Mouse (Mus musculus): ENCODE results near the gene Tenm3.

The Tenm3 gene

GRCm38 (mm10) chr8:48591818-48592217, 251.9 kb downstream of the Tenm3 start:
- 73% methylated on average over 5 of the region's 5 CpGs for WGBS

GRCm38 (mm10) chr8:48579732-48580131, 264.0 kb downstream of the Tenm3 start:
- WGBS: 73% methylated on average over 6 of the region's 6 CpGs

- WGBS: 55% methylated on average over 8 of the region's 8 CpGs
Observed at GRCm38 (mm10) chr8:48579144-48579543, 264.6 kb downstream of the Tenm3 start.

DNA sequence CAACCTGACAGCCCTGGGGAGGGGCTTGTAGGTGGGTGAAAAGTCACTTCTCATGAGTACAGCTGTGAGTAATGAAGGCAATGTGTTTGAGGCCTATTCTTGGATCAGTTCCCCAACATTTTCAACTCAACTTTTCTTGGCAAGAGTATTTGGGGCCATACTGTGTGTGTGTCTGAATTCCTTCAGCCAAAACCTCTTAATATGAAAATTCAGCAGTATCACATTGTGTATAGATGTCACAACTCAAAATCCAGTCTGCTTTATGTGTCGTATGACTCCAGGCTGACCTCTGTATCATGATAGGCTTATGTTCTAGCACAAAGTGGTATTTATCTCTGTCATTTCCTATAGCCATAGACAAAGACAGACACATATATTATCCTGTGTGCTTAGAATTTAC, 270.8 kb downstream of the Tenm3 start:
- 94% methylated on average over 1 of the region's 1 CpGs for WGBS

GRCm38 (mm10) chr8:48572345-48572744, 271.4 kb downstream of the Tenm3 start:
- WGBS: 89% methylated on average over 2 of the region's 2 CpGs

DNA sequence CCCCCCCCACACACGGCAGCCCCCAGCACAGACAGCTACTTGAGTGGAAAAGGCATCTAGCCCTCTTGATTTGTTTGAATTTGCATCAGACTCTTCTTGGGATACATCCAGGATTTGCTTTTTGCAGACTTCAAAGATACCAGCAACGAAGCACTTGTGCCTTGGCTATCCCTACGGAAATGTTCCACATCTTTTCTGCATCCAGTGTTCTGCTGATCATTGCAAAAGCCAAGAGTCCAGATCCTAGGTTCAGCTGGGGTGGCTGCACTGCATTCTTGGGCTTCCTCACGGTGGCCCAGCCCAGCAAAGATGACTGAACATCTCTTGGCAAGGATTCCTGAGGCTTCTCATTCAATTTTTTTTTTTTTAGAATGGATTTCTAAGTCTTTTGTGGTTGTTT, 275.1 kb downstream of the Tenm3 start:
- WGBS: 30% methylated on average over 4 of the region's 4 CpGs

DNA sequence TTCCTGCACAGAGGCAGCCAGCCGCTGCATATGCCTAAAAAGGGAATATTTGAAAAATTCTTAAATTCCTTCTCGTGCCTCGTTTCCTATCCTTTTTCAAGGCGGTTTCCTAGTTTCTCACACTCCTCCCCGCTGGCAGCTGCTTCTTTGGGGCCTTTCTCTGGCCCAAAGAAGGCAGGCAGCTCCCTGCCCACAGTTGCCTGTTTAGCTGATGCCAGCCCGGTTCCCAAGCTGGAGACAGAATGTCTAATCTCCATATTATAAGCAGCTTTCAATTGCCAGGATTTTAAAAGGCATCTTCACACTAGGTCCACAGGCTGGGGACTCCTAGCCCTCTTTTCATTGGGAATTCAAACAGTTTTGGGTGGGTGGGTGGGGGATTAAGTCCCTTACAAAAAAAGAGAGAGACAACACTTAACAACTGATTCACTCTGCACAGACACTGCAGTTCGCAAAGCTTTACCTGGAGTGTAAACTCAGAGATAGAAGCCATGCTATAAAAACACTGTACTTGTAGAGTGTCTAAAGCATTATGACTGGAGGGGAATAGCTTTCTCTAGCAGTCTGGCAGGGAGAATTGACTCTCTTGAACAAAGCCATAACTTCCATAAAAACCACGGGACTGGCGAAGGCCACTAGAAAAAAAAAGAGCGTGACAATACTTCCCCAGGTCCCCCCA, 275.7 kb downstream of the Tenm3 start:
- WGBS: 26% methylated on average over 10 of the region's 10 CpGs

GRCm38 (mm10) chr8:48560227-48560626, 283.5 kb downstream of the Tenm3 start:
- WGBS: 86% methylated on average over 9 of the region's 9 CpGs

DNA sequence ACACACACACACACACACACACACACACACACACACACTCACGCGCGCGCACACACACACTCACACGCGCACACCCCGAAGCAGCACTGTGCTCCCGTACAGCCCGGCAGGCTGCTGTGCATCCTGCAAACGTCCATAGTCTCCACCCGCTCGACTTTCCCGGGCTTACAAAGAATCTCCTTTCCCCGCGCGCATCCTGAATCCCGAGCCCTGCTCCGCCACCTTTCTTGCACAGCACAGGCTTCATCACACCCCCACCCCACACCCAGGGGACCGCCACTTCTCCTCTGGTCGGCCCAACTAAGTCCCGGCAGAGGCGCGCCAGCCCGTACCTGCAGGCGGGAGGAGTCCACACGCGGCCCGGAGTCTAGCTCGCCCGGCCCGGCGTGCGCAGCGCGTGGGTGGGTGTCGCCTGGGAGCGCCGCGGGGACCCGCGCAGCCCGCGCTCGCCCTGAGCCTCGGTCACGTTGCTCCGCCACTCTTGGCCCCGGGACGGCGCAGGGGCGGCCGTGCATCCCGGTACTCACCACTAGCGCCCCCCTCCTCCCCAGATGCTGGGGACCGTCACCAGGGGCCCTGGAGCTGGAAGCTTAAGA, 288.1 kb downstream of the Tenm3 start:
- WGBS: under 1% methylated on average over 55 of the region's 55 CpGs

DNA sequence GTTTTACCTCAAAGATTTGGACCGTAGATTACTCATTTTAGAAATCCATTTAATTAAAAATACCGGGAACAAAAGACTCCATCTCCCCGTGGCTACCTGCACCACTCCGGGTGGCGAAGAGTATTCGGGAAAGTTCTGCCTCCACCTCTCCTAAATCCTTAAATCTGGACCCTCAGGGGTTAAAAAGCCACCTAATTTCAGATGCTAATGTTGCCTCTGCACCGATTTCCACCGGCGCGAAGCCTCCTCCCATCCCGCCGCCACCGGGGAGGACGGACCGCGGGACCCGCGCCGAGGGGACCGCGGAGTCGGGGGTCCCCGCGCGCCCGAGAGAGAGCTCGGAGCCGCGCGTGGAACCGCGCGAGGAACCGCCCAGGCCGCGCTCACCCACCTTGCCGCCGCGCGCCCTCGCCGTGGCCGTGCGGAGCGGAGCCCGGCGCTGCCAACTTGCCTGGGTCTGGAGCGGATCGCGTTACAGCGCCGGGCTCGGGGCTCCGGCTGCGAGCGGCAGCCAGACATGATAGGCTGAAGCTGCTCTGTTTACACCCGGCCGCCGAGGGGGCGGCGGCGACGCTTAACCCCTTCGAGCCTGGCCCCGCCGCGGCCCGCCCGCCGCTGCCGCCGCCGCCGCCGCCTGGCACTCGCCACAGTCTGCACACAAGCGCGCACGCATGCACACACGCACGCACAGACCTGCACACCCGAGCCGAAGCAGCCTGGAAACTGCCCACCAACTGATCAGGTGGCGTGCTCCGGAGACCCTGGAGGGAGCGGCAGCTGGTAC, 288.8 kb downstream of the Tenm3 start:
- under 1% methylated on average over 85 of the region's 86 CpGs for WGBS

- 16% methylated on average over 9 of the region's 9 CpGs for WGBS
Observed at GRCm38 (mm10) chr8:48553791-48554288, 289.9 kb downstream of the Tenm3 start.

- 50% methylated on average over 2 of the region's 2 CpGs for WGBS
Observed at GRCm38 (mm10) chr8:48552306-48552705, 291.4 kb downstream of the Tenm3 start.

DNA sequence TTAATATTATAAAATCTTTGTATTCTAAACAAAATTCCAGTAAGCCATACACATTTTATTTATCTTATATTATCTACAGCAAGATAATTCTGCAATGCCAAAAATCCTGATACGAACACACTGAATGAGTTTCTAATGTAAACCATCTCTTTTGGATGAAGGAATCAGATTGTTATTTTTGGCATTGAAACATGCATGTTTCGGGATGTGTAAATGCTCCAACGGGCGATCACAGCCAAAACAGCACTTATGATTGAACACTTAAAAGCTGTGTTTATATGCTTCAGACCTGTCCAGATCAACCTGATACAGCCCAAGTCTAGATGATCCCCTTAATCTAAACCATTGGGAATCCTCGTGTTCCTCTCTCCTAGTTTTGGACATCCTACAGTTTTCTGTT, 292.4 kb downstream of the Tenm3 start:
- 60% methylated on average over 5 of the region's 5 CpGs for WGBS

DNA sequence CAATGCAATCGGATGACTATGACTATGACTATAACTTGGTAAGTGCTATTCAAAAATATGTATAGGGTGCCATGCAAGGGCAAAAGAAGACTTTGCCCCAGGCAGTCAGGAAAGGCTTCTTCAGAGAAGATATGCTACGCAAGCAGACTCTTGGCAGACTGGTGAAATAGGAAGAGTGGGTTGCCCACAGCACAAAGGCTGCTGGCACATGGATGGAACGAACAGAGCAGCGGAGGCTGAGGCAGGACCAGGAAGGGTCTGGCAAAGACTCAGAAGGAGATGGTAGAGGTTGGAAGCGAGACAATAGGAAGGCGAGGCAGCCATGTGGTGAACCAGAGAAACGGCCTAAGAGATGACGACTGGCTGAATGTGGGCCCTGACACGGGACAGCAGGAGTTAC, 294.8 kb downstream of the Tenm3 start:
- 74% methylated on average over 9 of the region's 9 CpGs for WGBS

DNA sequence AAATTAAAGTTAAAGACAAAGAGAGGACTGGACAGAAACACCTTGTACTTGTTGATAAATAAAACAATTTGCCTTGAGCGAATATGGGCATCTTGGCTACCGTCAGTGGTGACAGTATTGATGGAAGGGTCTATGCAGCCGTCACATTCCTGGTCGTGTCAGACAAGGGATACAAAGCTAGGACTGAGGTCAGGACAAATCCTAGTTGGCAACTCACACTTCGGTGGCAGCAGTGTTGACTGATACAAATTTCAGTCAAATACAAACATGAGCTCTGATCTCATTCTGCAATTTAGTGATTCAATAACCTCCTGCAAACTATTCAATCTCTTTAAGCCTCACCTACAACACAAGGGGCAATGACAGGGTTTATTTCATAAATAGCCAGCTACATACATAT, 298.1 kb downstream of the Tenm3 start:
- WGBS: 86% methylated on average over 5 of the region's 5 CpGs

DNA sequence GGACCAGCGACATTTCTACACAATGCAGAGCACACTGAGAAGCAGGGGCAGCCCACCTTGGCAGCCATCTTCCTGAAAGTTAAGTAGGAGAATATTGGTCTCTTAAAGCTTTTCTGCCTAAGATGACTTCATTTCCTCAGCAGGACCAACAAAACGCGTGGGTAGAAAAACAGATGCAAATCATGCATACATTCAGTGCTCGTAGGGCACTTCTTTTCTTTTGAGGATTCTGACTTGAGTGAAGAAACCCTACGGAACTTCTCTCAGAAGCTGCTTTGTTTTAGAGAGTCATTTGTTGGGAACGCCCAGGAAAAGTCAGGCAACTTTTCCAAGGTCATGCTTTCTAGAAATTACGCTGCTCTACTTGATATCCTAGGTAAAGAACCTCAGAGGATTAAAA, 298.9 kb downstream of the Tenm3 start:
- WGBS: 68% methylated on average over 7 of the region's 7 CpGs

DNA sequence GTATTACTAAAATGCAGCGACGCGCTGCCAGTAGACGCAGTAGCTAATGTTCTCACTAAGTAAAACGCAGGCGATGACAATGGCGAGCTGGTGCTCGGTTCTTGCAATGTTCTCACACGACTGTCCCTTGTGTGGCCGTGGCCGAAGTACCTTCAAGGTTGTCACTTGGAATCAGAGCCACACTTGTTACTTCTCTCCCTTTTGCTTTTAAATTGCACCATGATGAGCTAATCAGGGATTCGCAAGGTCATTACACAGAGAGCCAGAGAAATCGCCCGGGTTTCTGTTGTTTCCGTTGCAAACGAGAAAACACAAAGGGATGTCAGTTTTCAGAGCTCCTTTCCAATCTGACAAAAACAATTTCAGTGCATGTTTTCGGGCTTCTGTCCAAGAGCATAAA, 301.6 kb downstream of the Tenm3 start:
- 79% methylated on average over 17 of the region's 17 CpGs for WGBS

- 73% methylated on average over 8 of the region's 8 CpGs for WGBS
Observed at GRCm38 (mm10) chr8:48540894-48541293, 302.9 kb downstream of the Tenm3 start.

DNA sequence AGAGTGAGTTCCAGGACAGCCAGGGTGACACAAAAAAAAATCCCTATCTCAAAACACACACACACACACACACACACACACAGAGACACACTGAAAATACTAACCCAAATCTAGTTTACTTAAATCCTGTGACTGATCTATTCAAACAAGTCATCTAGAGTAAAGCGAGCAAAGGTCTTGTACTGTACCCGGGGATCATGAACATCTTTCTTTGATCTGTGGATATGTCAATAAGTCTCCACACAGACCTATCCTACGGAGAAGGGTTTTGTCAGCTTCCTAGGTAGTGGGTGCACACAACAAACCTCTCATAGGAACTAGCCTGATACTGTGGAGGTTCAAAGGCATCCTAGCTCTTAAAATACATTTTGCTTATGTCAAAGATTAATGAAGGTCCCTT, 307.9 kb downstream of the Tenm3 start:
- WGBS: 97% methylated on average over 3 of the region's 3 CpGs

GRCm38 (mm10) chr8:48531795-48532194, 312.0 kb downstream of the Tenm3 start:
- 79% methylated on average over 5 of the region's 5 CpGs for WGBS

DNA sequence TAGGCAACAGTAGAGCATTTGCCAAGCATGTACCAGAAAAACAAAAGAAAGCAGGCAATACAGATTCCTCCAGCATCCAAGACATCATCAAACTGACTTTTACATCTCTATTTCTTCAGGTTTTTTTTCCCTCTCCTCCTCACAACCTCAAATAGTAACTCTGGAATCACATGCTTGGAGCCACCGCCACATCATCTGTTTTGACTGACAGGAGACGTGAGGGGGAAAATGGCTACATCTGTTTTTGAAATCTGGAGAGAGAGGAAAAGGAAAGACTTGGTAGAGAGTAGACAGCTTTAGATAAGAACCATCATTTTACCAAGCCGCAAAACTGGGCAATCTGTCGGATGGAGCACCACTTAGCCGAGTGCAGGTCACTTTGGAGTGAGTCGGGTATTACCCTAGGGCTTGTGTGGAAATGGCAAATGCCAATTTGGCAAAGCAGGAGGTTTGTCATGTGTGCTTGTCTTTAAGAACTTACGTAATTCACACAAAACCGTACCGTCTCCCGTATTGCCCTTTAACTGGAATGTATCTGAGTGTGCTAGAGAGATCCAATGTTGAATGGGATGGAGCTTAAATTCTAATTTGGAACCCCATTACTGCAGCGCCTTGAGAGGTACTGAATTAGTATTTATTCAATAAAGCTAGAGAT, 312.7 kb downstream of the Tenm3 start:
- 77% methylated on average over 11 of the region's 11 CpGs for whole genome bisulfite sequencing

- WGBS: 9% methylated on average over 6 of the region's 6 CpGs
Observed at GRCm38 (mm10) chr8:48527418-48527817, 316.3 kb downstream of the Tenm3 start.
